Mouse (Mus musculus): ENCODE results near the gene Kif17.

GRCm38 (mm10) chr4:138201696-138202095, 48.5 kb upstream of the Kif17 start:
- TF ChIP-seq CTCF (IDR thresholded peaks at IDR 0.05; ENCODE audit: low read depth) (no peak), EP300 (IDR thresholded peaks at IDR 0.05; ENCODE audit: low read depth) (no peak)
